Mouse (Mus musculus): ENCODE data around the gene Kazn. TPM values are rescaled to one million over a fixed set of nuclear protein-coding genes. Genes with fewer than 3 reads are reported as not detected.

Kazn gene
- 100 to 1,000 TPM in 2 of 4 experiments, 10 to 100 TPM in 2; 91.5 to 107 (median 100) TPM for total RNA-seq (2022)

DNA sequence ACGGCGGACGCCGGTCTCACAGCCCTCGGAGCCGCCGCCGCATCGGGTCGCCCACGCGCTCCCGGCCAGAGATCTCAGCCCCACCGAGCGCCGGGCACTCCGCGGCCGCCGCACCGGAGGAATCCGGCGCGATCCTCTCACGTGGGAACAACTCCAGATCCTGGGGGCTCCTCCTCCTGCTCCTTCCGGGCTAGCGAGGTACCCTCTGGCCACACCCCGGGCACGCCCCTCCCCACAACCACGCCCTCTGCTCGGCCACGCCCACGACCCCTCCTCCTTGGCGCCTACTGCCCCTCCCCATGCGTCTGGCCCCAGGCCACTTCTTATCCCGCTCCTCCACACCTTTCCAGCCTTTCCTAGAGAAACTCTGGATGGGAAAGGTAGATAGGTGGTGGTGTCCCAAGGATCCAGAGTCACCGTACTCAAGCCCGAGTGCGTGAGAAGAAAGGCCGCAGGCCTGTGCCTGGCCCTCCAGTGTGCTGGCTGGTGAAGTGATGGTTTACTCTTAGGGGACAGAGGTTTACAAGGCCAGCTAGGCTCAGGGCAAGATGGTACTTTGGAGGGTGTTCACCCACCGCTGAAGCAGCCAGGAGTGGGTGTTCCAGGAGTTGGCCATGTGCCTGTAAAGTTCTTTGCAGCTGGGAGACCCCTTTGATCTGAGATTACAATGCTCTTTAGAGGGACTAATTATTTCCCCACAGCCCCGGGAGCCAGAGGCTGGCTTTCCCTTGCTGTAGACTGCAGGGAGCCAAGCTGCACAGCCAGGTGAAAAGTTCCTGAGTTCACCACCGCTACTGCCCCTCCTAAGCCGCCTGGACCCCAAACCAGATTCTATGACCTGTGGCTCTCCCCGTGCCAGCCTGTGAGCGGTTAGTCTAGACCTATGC lies at the start of gene Kazn:
TSS of gene Kazn (minus strand) at position 162 of the 887 bp plus-strand sequence.
- peak; percentile 41 to 67 for DNase-seq (ENCODE audit: low spot score in 2 of 2)

DNA sequence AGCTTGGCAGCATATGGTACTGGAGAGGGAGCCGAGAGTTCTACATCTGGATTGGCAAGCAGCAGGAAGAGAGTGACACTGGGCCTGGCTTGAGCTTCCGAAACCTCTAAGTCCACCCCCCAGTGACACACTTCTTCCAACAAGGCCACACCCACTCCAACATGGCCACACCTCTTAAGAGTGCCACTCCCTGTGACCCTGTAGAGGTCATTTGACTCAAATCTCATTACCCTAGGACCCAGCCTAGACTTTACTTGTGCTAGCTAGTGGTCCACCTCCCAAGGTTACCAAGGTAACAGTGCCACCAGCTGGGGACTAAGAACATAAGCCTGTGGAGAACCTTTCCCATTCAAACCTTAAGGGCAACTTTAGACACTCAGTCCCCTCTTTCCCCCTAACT lies 46.3 kb upstream of the Kazn start:
- no peak for DNase-seq (ENCODE audit: low spot score in 2 of 2)

GRCm38 (mm10) chr4:142283867-142284266 lies 44.7 kb upstream of the Kazn start:
- no peak for DNase-seq (ENCODE audit: low spot score in 2 of 2)

DNA sequence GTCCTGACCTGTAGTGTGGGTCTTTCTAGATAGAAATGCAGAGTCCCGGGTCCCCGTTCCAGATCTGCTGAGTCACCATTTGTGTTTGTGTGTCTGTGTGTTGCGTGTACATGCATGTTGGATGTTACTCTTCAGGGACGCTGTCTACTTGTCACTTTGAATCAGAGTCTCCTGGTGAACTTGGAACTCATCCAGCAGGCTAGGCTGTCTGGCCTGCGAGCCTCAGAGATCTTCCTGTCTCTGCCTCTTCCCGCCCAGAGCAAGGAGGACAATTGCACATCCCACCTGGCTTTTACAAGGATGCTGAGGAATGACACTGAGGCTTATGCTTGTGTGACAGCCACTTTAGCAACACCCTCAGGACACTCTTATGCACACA lies 39.0 kb upstream of the Kazn start:
- no peak for DNase-seq (ENCODE audit: low spot score in 2 of 2)

GRCm38 (mm10) chr4:142277481-142278196 lies 38.4 kb upstream of the Kazn start:
- DNase-seq (ENCODE audit: low spot score in 2 of 2), result no peak

DNA sequence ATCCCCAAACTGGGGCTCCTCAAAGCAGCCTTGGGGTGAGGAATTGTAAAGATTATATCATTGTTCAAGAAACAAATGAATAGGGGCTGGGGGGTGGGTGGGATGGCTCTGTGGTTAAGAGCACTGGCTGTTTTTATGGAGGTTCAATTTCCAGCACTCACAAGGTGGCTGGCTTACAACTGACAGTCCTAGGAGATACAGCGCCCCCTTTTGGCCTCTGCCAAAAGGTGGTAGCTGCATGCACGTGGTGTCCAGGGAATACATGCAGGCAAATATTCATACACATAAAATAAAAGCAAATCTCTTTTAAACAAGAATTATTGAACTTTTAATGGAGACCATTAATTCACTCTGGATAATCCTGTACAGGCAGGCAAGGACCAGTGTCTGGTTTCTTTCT lies 36.0 kb upstream of the Kazn start:
- no peak for DNase-seq (ENCODE audit: low spot score in 2 of 2)

GRCm38 (mm10) chr4:142274441-142275234 lies 35.4 kb upstream of the Kazn start:
- no peak for DNase-seq (ENCODE audit: low spot score in 2 of 2)

DNA sequence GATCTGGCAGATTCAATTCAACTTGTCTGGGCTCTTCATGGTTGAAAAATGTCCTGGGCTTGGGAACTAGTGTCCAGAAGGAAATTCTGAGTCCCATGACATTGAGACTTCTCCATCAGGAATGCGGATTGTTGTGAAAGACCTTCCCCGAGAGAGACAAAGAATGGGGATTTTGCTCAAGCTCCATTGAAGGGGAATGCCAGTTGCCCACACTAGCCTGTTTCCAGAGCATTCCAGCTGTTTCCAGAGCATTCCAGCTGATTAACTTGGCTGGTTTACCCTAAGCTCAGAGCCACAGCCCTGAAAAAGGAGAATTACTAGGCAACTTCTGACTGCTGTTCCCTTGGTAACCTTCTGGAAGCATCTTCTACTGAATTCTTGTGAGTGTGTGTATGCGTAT lies 32.3 kb upstream of the Kazn start:
- DNase-seq (ENCODE audit: low spot score in 2 of 2), result no peak

DNA sequence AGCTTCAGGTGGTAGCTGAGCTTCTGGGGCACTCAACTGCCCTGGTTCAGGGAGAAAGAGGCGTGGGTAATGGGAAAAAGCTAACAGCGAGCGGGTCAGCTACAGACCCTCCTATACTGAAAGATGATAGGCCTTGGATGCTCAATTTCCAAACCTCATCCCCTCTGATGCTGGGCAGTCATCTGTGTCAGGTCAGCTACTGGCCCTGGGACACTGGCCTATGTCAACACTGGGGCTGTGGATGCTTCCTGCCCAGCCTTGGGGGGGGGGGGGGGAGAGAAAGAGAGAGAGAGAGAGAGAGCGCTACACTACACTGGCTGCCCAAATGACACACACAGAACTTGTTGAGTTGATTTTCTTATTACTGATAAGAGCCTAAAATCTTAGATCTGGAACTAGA lies 28.6 kb upstream of the Kazn start:
- no peak for DNase-seq (ENCODE audit: low spot score in 2 of 2)

DNA sequence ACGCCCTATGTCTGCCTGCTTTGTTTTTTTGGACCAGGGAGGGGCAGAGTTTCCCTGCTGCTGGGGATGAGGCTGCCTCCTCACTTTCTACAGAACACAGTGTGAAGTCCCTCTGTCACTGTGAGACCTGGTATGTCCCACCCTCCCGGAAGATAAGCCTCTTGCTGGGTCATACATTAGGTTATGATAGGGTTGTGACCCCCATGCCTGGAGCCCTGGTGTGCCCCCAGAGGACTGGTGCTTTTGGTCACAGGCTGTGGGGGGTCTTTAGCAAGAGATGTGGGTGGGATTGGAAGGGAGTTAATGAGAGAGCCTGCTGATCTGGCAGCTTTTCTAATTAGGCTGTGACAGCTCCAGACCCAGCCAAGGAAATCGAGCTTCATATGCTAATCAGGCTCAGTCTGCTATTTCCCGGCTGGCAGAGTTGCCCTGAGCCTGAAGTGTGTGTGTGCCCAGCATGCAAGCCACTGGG lies 28.2 kb upstream of the Kazn start:
- DNase-seq (ENCODE audit: low spot score in 2 of 2), result peak in 1 of 2 experiments; percentile 34

DNA sequence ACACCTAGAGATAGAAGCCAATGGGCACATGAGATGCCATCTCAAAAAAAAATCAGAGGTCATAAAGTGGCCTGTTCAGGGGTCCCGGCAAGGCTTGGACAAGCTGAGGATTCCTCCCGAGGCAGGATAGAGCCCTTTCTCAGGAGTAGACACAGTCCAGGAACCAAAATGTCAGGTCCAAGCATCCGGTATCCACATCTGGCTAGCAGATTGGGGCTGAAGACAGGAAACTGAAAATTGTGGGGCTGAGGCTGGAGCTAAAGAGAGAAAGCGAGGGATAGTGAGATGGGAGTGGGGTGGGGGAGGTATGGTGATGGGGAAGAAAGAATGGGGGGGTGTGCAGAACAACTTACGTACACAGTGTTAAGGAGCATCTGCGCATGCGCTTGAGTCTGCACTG lies 25.1 kb upstream of the Kazn start:
- DNase-seq (ENCODE audit: low spot score in 2 of 2), result no peak

GRCm38 (mm10) chr4:142261725-142262124 lies 22.5 kb upstream of the Kazn start:
- no peak for DNase-seq (ENCODE audit: low spot score in 2 of 2)

DNA sequence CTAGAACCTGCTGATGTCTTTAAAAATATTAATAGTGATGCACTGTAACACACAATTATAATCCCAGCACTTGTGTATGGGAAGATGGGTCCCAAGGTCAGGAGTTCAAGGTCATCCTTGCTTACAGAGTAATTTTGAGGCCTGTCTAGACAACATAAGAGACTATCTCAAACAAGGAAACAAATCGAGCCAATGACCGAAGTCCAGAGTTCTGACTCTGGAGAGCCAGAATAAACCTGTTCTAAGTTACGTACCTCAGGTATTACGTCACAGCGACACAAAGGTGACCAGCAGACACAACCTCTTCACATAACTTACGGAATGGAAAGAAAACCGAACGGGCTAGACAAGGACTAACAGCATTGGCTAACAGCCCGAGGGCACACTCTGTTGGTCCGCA lies 19.5 kb upstream of the Kazn start:
- DNase-seq (ENCODE audit: low spot score in 2 of 2), result no peak

- no peak for DNase-seq (ENCODE audit: low spot score in 2 of 2)
These were observed 14.9 kb upstream of the Kazn start for GRCm38 (mm10) chr4:142254088-142254487.

DNA sequence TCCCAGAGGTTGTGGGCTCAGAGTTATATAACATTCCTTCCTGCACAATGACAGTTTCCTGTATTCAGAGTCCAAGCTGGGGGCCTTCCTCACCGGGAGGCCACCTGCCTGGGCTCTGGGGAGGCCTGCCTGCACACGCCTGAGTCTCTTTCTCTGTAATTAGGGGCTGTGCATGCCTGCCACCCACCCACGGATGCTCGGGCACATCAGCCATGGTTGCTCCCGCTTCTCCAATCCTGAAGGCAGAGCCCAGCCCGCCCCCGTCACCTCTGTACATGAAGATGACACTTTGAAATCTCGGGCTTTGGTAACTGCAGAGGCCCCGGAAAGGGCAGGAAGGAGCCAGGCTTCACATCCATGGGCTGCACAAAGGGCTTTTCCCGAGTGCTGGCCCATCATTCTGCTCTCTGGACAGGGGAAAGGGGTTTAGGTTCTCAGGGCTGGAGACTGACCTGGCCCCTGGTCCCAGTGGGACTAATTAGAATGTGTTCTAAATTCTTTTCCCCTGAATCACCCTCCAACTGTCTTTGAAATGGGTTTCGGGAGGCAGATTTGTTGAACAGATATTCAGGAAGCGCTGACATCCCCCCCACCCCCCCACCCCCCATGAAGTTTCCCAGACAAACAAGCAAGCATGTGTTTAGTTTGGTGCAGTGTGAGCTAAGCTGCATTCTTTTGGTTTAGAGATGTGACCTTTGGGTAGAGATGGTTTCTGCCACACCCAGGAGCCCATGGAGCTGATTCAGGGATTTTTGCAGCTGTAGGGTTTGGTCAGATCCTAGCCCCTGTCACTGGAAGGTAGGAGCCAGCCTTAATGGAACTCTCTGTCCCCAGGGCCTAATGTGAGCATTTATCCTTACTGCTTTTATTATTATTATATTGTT lies 12.5 kb upstream of the Kazn start:
- peak in 1 of 2 experiments; percentile 43 for DNase-seq (ENCODE audit: low spot score in 2 of 2)

DNA sequence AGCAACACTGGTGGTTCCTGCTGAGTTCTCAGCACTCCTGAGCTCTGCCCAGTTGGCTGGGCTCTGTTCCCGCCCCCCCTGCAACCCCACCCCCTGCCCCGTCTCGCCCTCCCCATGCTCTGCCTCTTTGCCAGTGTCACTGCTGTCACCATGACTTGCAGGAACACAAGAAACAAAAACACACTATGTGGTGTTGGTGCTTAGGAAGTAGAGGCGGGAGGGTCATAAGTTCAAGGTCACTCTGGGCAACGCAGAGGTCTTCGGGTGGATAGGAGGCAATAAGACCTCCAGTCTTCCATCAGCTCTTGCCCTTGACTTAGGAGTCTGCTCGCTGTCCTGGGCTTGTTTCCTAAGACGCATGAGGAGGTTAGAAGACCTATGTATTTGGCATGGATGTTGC lies 10.9 kb upstream of the Kazn start:
- no peak for DNase-seq (ENCODE audit: low spot score in 2 of 2)

DNA sequence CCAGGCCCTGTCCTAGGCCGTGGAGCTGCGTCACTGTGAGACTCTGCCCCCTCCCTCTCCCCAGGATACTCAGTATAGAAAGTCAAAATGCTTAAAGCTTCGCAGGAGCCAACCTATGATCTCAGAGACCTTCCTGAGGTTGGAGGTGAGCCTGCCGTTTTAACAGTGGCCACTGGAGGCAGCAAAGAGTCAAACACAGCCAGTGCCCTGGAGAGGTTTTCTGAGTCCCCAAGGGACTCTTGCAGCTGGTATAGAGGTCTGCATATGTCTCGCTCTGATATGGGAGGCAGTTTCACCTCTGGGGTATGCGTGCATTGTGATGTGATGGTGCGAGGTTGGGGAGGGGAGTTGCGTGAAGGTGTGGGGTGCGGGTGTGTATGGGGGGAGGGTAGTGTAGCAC lies 10.2 kb upstream of the Kazn start:
- DNase-seq (ENCODE audit: low spot score in 2 of 2), result peak in 1 of 2 experiments; percentile 32

GRCm38 (mm10) chr4:142248426-142248825 lies 9.2 kb upstream of the Kazn start:
- peak in 1 of 2 experiments; percentile 82 for DNase-seq (ENCODE audit: low spot score in 2 of 2)

GRCm38 (mm10) chr4:142246698-142247097 lies 7.5 kb upstream of the Kazn start:
- DNase-seq (ENCODE audit: low spot score in 2 of 2), result no peak

GRCm38 (mm10) chr4:142244641-142245040 lies 5.4 kb upstream of the Kazn start:
- DNase-seq (ENCODE audit: low spot score in 2 of 2), result no peak

Measured in left cerebral cortex, adult 8-10 months (tissue).